8 mouse cellular contexts compared by ENCODE assay signal in genomic region chr4:46305436-46305835, GRCm38 (mm10). TPM values are rescaled to one million over a fixed set of nuclear protein-coding genes. Genes with fewer than 3 reads are reported as not detected.
DNase-seq lines count a peak whose midpoint lies in the region; ATAC-seq and TF ChIP-seq lines count a peak whose summit lies in the region.

No protein-coding gene starts in this region.

- no peak for ATAC-seq in lung, embryonic 14.5 days (ENCODE audit: insufficient read depth)
- ATAC-seq in hindbrain, embryonic 12.5 days (ENCODE audit: low FRiP score), result peak; percentile 27; the same call in 1 of the 2 replicates
- ATAC-seq in midbrain, embryonic 14.5 days (ENCODE audit: low FRiP score, low TSS enrichment), result no peak

- H3K9ac ChIP-seq in lung, embryonic 14.5 days, result peak overlapping the region; percentile 68; the same call in 1 of the 2 replicates
- peak overlapping the region; percentile 88 for H3K9ac ChIP-seq in hindbrain, embryonic 12.5 days
- peak overlapping the region; percentile 96 for H3K9ac ChIP-seq in midbrain, embryonic 14.5 days (replicated peaks; ENCODE audit: low read length)

- H3K4me2 ChIP-seq in lung, embryonic 14.5 days, result peak overlapping the region; percentile 83
- peak overlapping the region; percentile 75 for H3K4me2 ChIP-seq in hindbrain, embryonic 12.5 days (replicated peaks)
- peak overlapping the region; percentile 75 for H3K4me2 ChIP-seq in midbrain, embryonic 14.5 days (ENCODE audit: low read length)

- WGBS in lung, embryonic 14.5 days, result 22% methylated on average over 7 of the region's 7 CpGs
- WGBS in hindbrain, embryonic 12.5 days, result 16% methylated on average over 7 of the region's 7 CpGs
- 18% methylated on average over 7 of the region's 7 CpGs for WGBS in midbrain, embryonic 14.5 days

- H3K27me3 ChIP-seq in lung, embryonic 14.5 days (ENCODE audit: insufficient read depth, low read length), result no peaks in the 10 kb centered on the region
- peaks cover 30% of the 10 kb centered on the region for H3K27me3 ChIP-seq in hindbrain, embryonic 12.5 days
- H3K27me3 ChIP-seq in midbrain, embryonic 14.5 days (ENCODE audit: control insufficient read depth, insufficient read depth, low read length), result peaks cover 4% of the 10 kb centered on the region; the same call in 1 of the 2 replicates

- DNase-seq in adrenal gland, postnatal 10 days, result peak; percentile 5
- DNase-seq in adrenal gland, adult 8-10 months, result no peak
- no peak for DNase-seq in lung, embryonic 14.5 days
- DNase-seq in lung, postnatal 14 days, result no peak
- DNase-seq in midbrain, embryonic 14.5 days, result no peak
- DNase-seq in cerebellum, adult 11 months, result no peak
- no peak for DNase-seq in cerebellum, adult 8-10 months

- H3K4me3 ChIP-seq in lung, embryonic 14.5 days (ENCODE audit: low read depth, low read length), result peak overlapping the region; percentile 73
- peak overlapping the region; percentile 85 for H3K4me3 ChIP-seq in hindbrain, embryonic 12.5 days
- peak overlapping the region; percentile 79 for H3K4me3 ChIP-seq in midbrain, embryonic 14.5 days (replicated peaks; ENCODE audit: low read depth, low read length)

- H3K27ac ChIP-seq in lung, embryonic 14.5 days (ENCODE audit: low read depth), result no peak overlapping the region
- no peak overlapping the region for H3K27ac ChIP-seq in hindbrain, embryonic 12.5 days
- no peak overlapping the region; the same call in 1 of the 2 replicates for H3K27ac ChIP-seq in midbrain, embryonic 14.5 days (replicated peaks; ENCODE audit: low read depth, low read length)

- TF ChIP-seq CTCF in lung, embryonic 14.5 days (IDR thresholded peaks at IDR 0.05; ENCODE audit: low read depth), result no peak

- H3K9me3 ChIP-seq in lung, embryonic 14.5 days (ENCODE audit: low read depth, low read length), result no peaks in the 10 kb centered on the region
- H3K9me3 ChIP-seq in hindbrain, embryonic 12.5 days (replicated peaks), result no peaks in the 10 kb centered on the region
- H3K9me3 ChIP-seq in midbrain, embryonic 14.5 days (ENCODE audit: control insufficient read depth, low read length), result no peaks in the 10 kb centered on the region

- no peaks in the 10 kb centered on the region for H3K4me1 ChIP-seq in lung, embryonic 14.5 days (ENCODE audit: insufficient read depth)
- H3K4me1 ChIP-seq in hindbrain, embryonic 12.5 days, result peaks cover 5% of the 10 kb centered on the region; the same call in 1 of the 2 replicates
- peaks cover 9% of the 10 kb centered on the region for H3K4me1 ChIP-seq in midbrain, embryonic 14.5 days (ENCODE audit: control insufficient read depth, insufficient read depth, low read length)

- H3K36me3 ChIP-seq in lung, embryonic 14.5 days (ENCODE audit: insufficient read depth), result no peaks in the 10 kb centered on the region
- no peaks in the 10 kb centered on the region for H3K36me3 ChIP-seq in hindbrain, embryonic 12.5 days
- H3K36me3 ChIP-seq in midbrain, embryonic 14.5 days (ENCODE audit: control insufficient read depth, insufficient read depth, low read length), result no peaks in the 10 kb centered on the region

RNA-seq across cellular contexts. Expression of gene Foxe1, which starts 38.0 kb away (rescaled TPM):
- total RNA-seq in adrenal gland, postnatal 10 days (2021), result not detected
- not detected for total RNA-seq in adrenal gland, adult 8-10 months (2022)
- not detected in 2 replicates for polyA plus RNA-seq in lung, embryonic 14.5 days (2014; fragmentation: Nextera tagmentation; extraction: Ambion mirVana)
- polyA plus RNA-seq in hindbrain, embryonic 12.5 days (2016; fragmentation: Nextera tagmentation; extraction: Ambion mirVana), result 0.09 TPM in 1 of 2 replicates, not detected in the other
- not detected in 2 replicates for polyA plus RNA-seq in midbrain, embryonic 14.5 days (2014; fragmentation: Nextera tagmentation; extraction: Ambion mirVana)
